In genomic region chr7:132558141-132558736, GRCm38 (mm10) we compare ENCODE assay signal across 26 mouse cellular contexts. TPM values are rescaled to one million over a fixed set of nuclear protein-coding genes. Genes with fewer than 3 reads are reported as not detected.
DNase-seq lines count a peak whose midpoint lies in the region; ATAC-seq lines count a peak whose summit lies in the region.
"Had no signal": no experiment of that assay in that cellular context is flagged by ENCODE, and none has a peak within 500 bp of the region (broad histone marks: within the 10 kb centered on the region; RNA-seq: fewer than 3 reads in every experiment).

No protein-coding gene starts in this region.

- no peaks in the 10 kb centered on the region for H3K9me3 ChIP-seq in limb, embryonic 15.5 days
- H3K9me3 ChIP-seq in limb, embryonic 10.5 days (replicated peaks): no peaks in the 10 kb centered on the region
- no peaks in the 10 kb centered on the region for H3K9me3 ChIP-seq in liver, embryonic 12.5 days (replicated peaks)
- no peaks in the 10 kb centered on the region for H3K9me3 ChIP-seq in midbrain, embryonic 11.5 days (ENCODE audit: control insufficient read depth, low read length)
- H3K9me3 ChIP-seq: heart, embryonic 15.5 days; hindbrain, embryonic 15.5 days; midbrain, embryonic 10.5 days had no signal

- no peak for ATAC-seq in limb, embryonic 15.5 days (ENCODE audit: insufficient number of reproducible peaks, low FRiP score, low TSS enrichment, low read depth)
- peak; percentile 37 for ATAC-seq in erythroblast, adult 5-6 weeks (replicated peaks; ENCODE audit: low FRiP score, poor library complexity, severe bottlenecking)
- ATAC-seq in liver, embryonic 12.5 days: peak; percentile 89
- peak; percentile 70 for ATAC-seq in megakaryocyte progenitor cell, adult 5-6 weeks (replicated peaks; ENCODE audit: poor library complexity)
- ATAC-seq in midbrain, embryonic 11.5 days (ENCODE audit: low FRiP score): no peak
- ATAC-seq: forebrain, embryonic 14.5 days; Patski had no signal

- H3K4me1 ChIP-seq in limb, embryonic 15.5 days: peaks cover 13% of the 10 kb centered on the region
- H3K4me1 ChIP-seq in limb, embryonic 10.5 days: peaks cover 10% of the 10 kb centered on the region
- peaks cover 26% of the 10 kb centered on the region for H3K4me1 ChIP-seq in liver, embryonic 12.5 days
- no peaks in the 10 kb centered on the region for H3K4me1 ChIP-seq in midbrain, embryonic 11.5 days (ENCODE audit: control insufficient read depth, insufficient read depth, low read length)
- H3K4me1 ChIP-seq: heart, embryonic 15.5 days; hindbrain, embryonic 15.5 days had no signal

- H3K27me3 ChIP-seq in limb, embryonic 15.5 days: no peaks in the 10 kb centered on the region
- H3K27me3 ChIP-seq in limb, embryonic 10.5 days (ENCODE audit: low read depth, poor library complexity, severe bottlenecking): no peaks in the 10 kb centered on the region
- H3K27me3 ChIP-seq in liver, embryonic 12.5 days (replicated peaks): no peaks in the 10 kb centered on the region
- H3K27me3 ChIP-seq in midbrain, embryonic 11.5 days (ENCODE audit: control insufficient read depth, insufficient read depth, low read length): no peaks in the 10 kb centered on the region
- H3K27me3 ChIP-seq: heart, embryonic 15.5 days; hindbrain, embryonic 15.5 days; Patski had no signal

- H3K36me3 ChIP-seq in limb, embryonic 15.5 days: peaks cover 63% of the 10 kb centered on the region
- peaks cover 64% of the 10 kb centered on the region for H3K36me3 ChIP-seq in limb, embryonic 10.5 days
- H3K36me3 ChIP-seq in liver, embryonic 12.5 days: peaks cover 66% of the 10 kb centered on the region
- H3K36me3 ChIP-seq in midbrain, embryonic 11.5 days (ENCODE audit: control insufficient read depth, insufficient read depth, low read length): peaks cover 5% of the 10 kb centered on the region; the same call in 1 of the 2 replicates

- WGBS in limb, embryonic 15.5 days: 67% methylated on average over 7 of the region's 7 CpGs
- 87% methylated on average over 7 of the region's 7 CpGs for WGBS in limb, embryonic 10.5 days
- WGBS in liver, embryonic 12.5 days (ENCODE audit: insufficient replicate concordance): 43% methylated on average over 7 of the region's 7 CpGs
- WGBS in midbrain, embryonic 11.5 days: 88% methylated on average over 7 of the region's 7 CpGs

- no peak overlapping the region for H3K9ac ChIP-seq in limb, embryonic 15.5 days
- no peak overlapping the region for H3K9ac ChIP-seq in liver, embryonic 12.5 days
- H3K9ac ChIP-seq in midbrain, embryonic 11.5 days (ENCODE audit: low read length): no peak overlapping the region
- H3K9ac ChIP-seq: heart, embryonic 15.5 days; hindbrain, embryonic 15.5 days; lung, embryonic 14.5 days had no signal

- peak overlapping the region; percentile 38 for H3K27ac ChIP-seq in limb, embryonic 15.5 days
- H3K27ac ChIP-seq in limb, embryonic 10.5 days: no peak overlapping the region
- peak overlapping the region; percentile 49; the same call in 1 of the 2 replicates for H3K27ac ChIP-seq in liver, embryonic 12.5 days
- no peak overlapping the region for H3K27ac ChIP-seq in midbrain, embryonic 11.5 days (ENCODE audit: low read depth, low read length)
- H3K27ac ChIP-seq: hindbrain, embryonic 15.5 days; midbrain, embryonic 10.5 days had no signal

- no peak for DNase-seq in limb, embryonic 10.5 days (ENCODE audit: low spot score)
- no peak for DNase-seq in lung, postnatal 14 days
- no peak for DNase-seq in midbrain, embryonic 11.5 days (ENCODE audit: low spot score, missing footprints)
- no peak for DNase-seq in cerebellum, adult 11 months
- DNase-seq: adrenal gland, postnatal 36 days; cerebellum, adult 18-20 months; heart, postnatal 4 days; kidney, adult 8-10 months; kidney, postnatal 10 days; lung, embryonic 14.5 days; thymus, adult 18-20 months had no signal

- H3K4me2 ChIP-seq in limb, embryonic 15.5 days: no peak overlapping the region
- peak overlapping the region; percentile 27 for H3K4me2 ChIP-seq in liver, embryonic 12.5 days
- no peak overlapping the region for H3K4me2 ChIP-seq in midbrain, embryonic 11.5 days
- H3K4me2 ChIP-seq: heart, embryonic 15.5 days; hindbrain, embryonic 15.5 days; lung, embryonic 14.5 days had no signal

- H3K4me3 ChIP-seq in limb, embryonic 15.5 days: no peak overlapping the region
- no peak overlapping the region for H3K4me3 ChIP-seq in limb, embryonic 10.5 days
- no peak overlapping the region for H3K4me3 ChIP-seq in liver, embryonic 12.5 days
- H3K4me3 ChIP-seq in midbrain, embryonic 11.5 days (ENCODE audit: low read depth, low read length): no peak overlapping the region
- H3K4me3 ChIP-seq: erythroblast, embryonic 14.5 days; heart, embryonic 15.5 days; hindbrain, embryonic 15.5 days; midbrain, embryonic 10.5 days had no signal

RNA-seq across cellular contexts. Expression of gene Oat, which starts 18.0 kb away (rescaled TPM):
- polyA plus RNA-seq in limb, embryonic 15.5 days (2015; fragmentation: Nextera tagmentation; extraction: Ambion mirVana): 264 and 274 TPM in 2 replicates
- 126 TPM in 2 replicates for polyA plus RNA-seq in limb, embryonic 10.5 days (2016; fragmentation: Nextera tagmentation; extraction: Ambion mirVana)
- 29.7 and 39.2 TPM in 2 replicates for total RNA-seq in erythroblast, adult 5-6 weeks (2015; ENCODE audit: low replicate concordance)
- 21.2 and 24.8 TPM in 2 replicates for total RNA-seq in erythroblast, adult 5-6 weeks (2017; ENCODE audit: low replicate concordance)
- polyA plus RNA-seq in liver, embryonic 12.5 days (2016; fragmentation: Nextera tagmentation; extraction: Ambion mirVana): 94.4 and 96.9 TPM in 2 replicates
- 92.6 and 99.4 TPM in 2 replicates for total RNA-seq in megakaryocyte progenitor cell, adult 5-6 weeks (2015)
- 110 TPM in 2 replicates for total RNA-seq in megakaryocyte progenitor cell, adult 5-6 weeks (2017)
- 145 and 152 TPM in 2 replicates for polyA plus RNA-seq in midbrain, embryonic 11.5 days (2014; fragmentation: Nextera tagmentation; extraction: Ambion mirVana)

RNA-seq across cellular contexts. Expression of gene Nkx1-2, which starts 41.2 kb away (rescaled TPM):
- 0.06 and 0.10 TPM in 2 replicates for polyA plus RNA-seq in limb, embryonic 15.5 days (2015; fragmentation: Nextera tagmentation; extraction: Ambion mirVana)
- polyA plus RNA-seq in limb, embryonic 10.5 days (2016; fragmentation: Nextera tagmentation; extraction: Ambion mirVana): 0.09 TPM in 1 of 2 replicates, not detected in the other
- not detected in 2 replicates for total RNA-seq in erythroblast, adult 5-6 weeks (2015; ENCODE audit: low replicate concordance)
- total RNA-seq in erythroblast, adult 5-6 weeks (2017; ENCODE audit: low replicate concordance): not detected in 2 replicates
- polyA plus RNA-seq in liver, embryonic 12.5 days (2016; fragmentation: Nextera tagmentation; extraction: Ambion mirVana): not detected in 2 replicates
- total RNA-seq in megakaryocyte progenitor cell, adult 5-6 weeks (2015): not detected in 2 replicates
- total RNA-seq in megakaryocyte progenitor cell, adult 5-6 weeks (2017): not detected in 2 replicates
- 4.4 and 4.5 TPM in 2 replicates for polyA plus RNA-seq in midbrain, embryonic 11.5 days (2014; fragmentation: Nextera tagmentation; extraction: Ambion mirVana)
- total RNA-seq: adrenal gland, adult 18-20 months; adrenal gland, postnatal 36 days; gastrocnemius, postnatal 4 days; heart, postnatal 4 days; layer of hippocampus, postnatal 10 days had no signal
- polyA plus RNA-seq: erythroblast, embryonic 14.5 days; forebrain, embryonic 14.5 days; heart, embryonic 15.5 days; lung, embryonic 14.5 days; stomach, embryonic 16.5 days; urinary bladder, adult 2 months had no signal

RNA-seq across cellular contexts. Expression of gene Lhpp, which starts 52.2 kb away (rescaled TPM):
- polyA plus RNA-seq in limb, embryonic 15.5 days (2015; fragmentation: Nextera tagmentation; extraction: Ambion mirVana): 16.8 and 17.1 TPM in 2 replicates
- polyA plus RNA-seq in limb, embryonic 10.5 days (2016; fragmentation: Nextera tagmentation; extraction: Ambion mirVana): 20.1 and 28.0 TPM in 2 replicates
- total RNA-seq in erythroblast, adult 5-6 weeks (2015; ENCODE audit: low replicate concordance): not detected in 2 replicates
- total RNA-seq in erythroblast, adult 5-6 weeks (2017; ENCODE audit: low replicate concordance): 0.68 and 1.1 TPM in 2 replicates
- polyA plus RNA-seq in liver, embryonic 12.5 days (2016; fragmentation: Nextera tagmentation; extraction: Ambion mirVana): 8.9 and 9.2 TPM in 2 replicates
- 10.8 and 14.2 TPM in 2 replicates for total RNA-seq in megakaryocyte progenitor cell, adult 5-6 weeks (2015)
- total RNA-seq in megakaryocyte progenitor cell, adult 5-6 weeks (2017): 9.1 and 11.2 TPM in 2 replicates
- 18.3 and 20.8 TPM in 2 replicates for polyA plus RNA-seq in midbrain, embryonic 11.5 days (2014; fragmentation: Nextera tagmentation; extraction: Ambion mirVana)

Comparison
In these comparisons a context has a peak if more than half of its experiments do, and no peak if none do; other contexts are left out.
1. H3K27ac ChIP-seq: peak in limb, embryonic 15.5 days (single experiment) and liver, embryonic 12.5 days (single experiment); none in limb, embryonic 10.5 days (single experiment) and midbrain, embryonic 11.5 days (single experiment).
2. ATAC-seq: peak in erythroblast, adult 5-6 weeks (single experiment), liver, embryonic 12.5 days (single experiment) and megakaryocyte progenitor cell, adult 5-6 weeks (single experiment); none in limb, embryonic 15.5 days (single experiment) and midbrain, embryonic 11.5 days (single experiment).